Mouse (Mus musculus) hindbrain, embryonic 13.5 days (tissue): Measurements from ENCODE around the gene Strn4. TPM values are rescaled to one million over a fixed set of nuclear protein-coding genes. Genes with fewer than 3 reads are reported as not detected.
A peak's percentile ranks its signal among the peaks of the same experiment; 100 is the strongest.

Source experiments
- ATAC-seq: fragments of 200-750 bp; cut with Nextera tagmentation; 2 replicates; pipeline ENCODE4 v1.8.0; 2017; ENCODE audit warnings: moderate TSS enrichment; ENCODE audit not compliant: low FRiP score
- H3K27ac ChIP-seq: fragments of 300-500 bp; sonication (generic); 2 replicates; pipeline ENCODE4 v1.5.1; 2015; ENCODE audit warnings: inconsistent platforms, mild to moderate bottlenecking, moderate library complexity
- H3K27me3 ChIP-seq: fragments of 300-500 bp; sonication (generic); 2 replicates; pipeline ENCODE4 v1.6.1; 2015; ENCODE audit warnings: mild to moderate bottlenecking, inconsistent platforms
- H3K36me3 ChIP-seq: fragments of 300-500 bp; sonication (generic); 2 replicates; pipeline ENCODE4 v1.6.1; 2015; ENCODE audit warnings: mild to moderate bottlenecking, inconsistent platforms
- H3K4me1 ChIP-seq: fragments of 300-500 bp; sonication (generic); replicated peaks from 2 replicates; pipeline ENCODE4 v1.6.1; 2015; ENCODE audit warnings: inconsistent platforms
- H3K4me2 ChIP-seq: fragments of 300-500 bp; sonication (generic); 2 replicates; pipeline ENCODE4 v1.6.1; 2015; ENCODE audit warnings: inconsistent platforms, mild to moderate bottlenecking, moderate library complexity
- H3K4me3 ChIP-seq: fragments of 300-500 bp; sonication (generic); 2 replicates; pipeline ENCODE4 v1.5.1; 2015; ENCODE audit warnings: mild to moderate bottlenecking, inconsistent platforms
- H3K9ac ChIP-seq: fragments of 300-500 bp; sonication (generic); 2 replicates; pipeline ENCODE4 v1.6.1; 2015; ENCODE audit warnings: mild to moderate bottlenecking, inconsistent platforms
- H3K9me3 ChIP-seq: fragments of 300-500 bp; sonication (generic); 2 replicates; pipeline ENCODE4 v1.6.1; 2016; ENCODE audit warnings: inconsistent platforms
- WGBS: fragments of 180-500 bp; shearing (Covaris S2); methylation state at CpG from one replicate; pipeline ENCODE4 v1.1.7; 2015; 5-methylcytosine and 5-hydroxymethylcytosine counted together
- polyA plus RNA-seq: library from polyadenylated mRNA; unstranded; fragments of >200 nt; fragmentation: Nextera tagmentation; extraction: Ambion mirVana; gene quantifications from 2 replicates; pipeline ENCODE4 v1.2.1, GENCODE M21; 2015

Strn4 gene
- polyA plus RNA-seq: 159 and 172 TPM in 2 replicates

DNA sequence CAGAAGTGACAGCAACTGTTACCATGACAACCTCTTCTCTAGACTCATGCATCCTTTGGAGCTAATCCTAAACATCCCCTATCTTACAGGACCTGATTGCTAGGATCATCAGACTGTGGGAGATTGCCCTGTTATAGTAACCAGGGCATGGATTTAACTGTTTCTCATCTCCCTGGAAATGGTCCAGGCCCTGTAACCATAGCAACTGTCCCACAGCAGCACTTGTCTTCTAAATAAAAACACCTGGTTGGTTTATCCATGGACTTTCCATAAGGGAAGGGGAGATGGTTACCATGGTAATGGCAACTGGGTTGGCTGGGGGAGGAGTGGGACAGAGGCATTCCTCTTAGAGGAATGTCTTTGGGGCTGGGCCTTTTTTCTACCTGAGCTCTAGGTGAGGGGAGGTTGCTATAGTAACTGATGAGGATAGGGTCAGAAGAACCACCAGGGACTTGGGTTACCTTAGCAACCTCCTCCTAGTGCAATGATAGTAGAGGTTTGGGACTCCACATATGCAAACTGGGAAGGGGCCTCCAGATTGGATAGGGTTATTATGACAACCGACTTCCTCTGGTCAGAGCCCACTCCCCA is at the start of gene Strn4:
Gene Strn4 (plus strand): TSS at position 539 of the 591 bp plus-strand sequence.
- H3K4me3 ChIP-seq: peak within 1 kb of the TSS; percentile 95
- peaks cover 4% of the 10 kb centered on the region; the same call in 1 of the 2 replicates for H3K36me3 ChIP-seq
- H3K4me1 ChIP-seq: peaks cover 87% of the 10 kb centered on the region
- ATAC-seq: peak; percentile 82
- peak within 1 kb of the TSS; percentile 100 for H3K27ac ChIP-seq
- H3K9me3 ChIP-seq: no peaks in the 10 kb centered on the region
- H3K9ac ChIP-seq: peak within 1 kb of the TSS; percentile 100
- H3K4me2 ChIP-seq: peak within 1 kb of the TSS; percentile 95
- H3K27me3 ChIP-seq: peaks cover 19% of the 10 kb centered on the region
- 0% methylated on average over 1 of the region's 1 CpGs for WGBS

DNA sequence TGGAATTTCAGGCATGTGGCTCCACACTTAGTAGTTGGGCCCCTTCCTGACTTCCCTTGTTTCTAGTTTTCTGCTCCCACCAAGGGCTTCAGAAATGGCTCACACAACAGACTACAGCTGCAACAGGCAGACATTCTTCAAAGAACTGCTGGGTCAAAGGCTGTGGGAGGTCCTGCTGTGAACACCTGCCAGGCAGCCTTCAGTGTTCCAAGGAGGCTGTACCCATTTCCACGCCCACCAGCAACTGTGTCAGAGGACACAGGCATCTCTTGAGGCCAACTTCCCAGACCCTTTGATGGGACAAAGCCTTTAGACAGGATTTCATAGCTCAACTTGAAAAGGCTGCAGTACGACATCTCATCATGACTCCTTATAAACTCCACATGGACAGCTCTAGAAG is 49.2 kb upstream of the Strn4 start:
- Histone ChIP-seq H3K9me3 (no peaks in the 10 kb centered on the region), H3K4me2 (no peak overlapping the region), H3K4me1 (0 out of 2 replicates have a peak, but pooled peaks cover 3% of the 10 kb centered on the region), H3K27me3 (0 out of 2 replicates have a peak, but pooled peaks cover 3% of the 10 kb centered on the region), H3K4me3 (no peak overlapping the region), H3K36me3 (no peaks in the 10 kb centered on the region), H3K27ac (no peak overlapping the region), H3K9ac (no peak overlapping the region)
- 17% methylated on average over 2 of the region's 2 CpGs for whole genome bisulfite sequencing
- ATAC-seq: no peak

DNA sequence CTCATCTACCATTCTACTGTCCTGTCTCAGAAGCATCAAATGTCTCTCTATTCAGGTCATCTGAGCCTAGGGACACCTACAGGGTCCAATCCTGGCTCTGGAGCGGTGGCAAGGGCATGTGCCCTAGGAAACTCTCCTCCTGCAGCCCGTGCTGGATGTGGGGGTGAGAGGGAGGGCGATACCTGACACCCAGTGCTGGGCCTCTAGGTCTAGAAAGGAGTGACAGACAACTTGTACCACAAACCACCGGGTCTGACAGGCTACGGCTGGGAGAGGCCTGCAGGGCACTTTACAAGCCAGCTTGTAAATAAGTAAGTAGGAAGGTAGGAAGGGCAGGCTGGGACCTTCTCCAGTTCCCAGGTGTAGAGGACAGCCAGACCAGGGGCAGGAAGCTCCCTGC is 39.8 kb upstream of the Strn4 start:
- H3K4me2 ChIP-seq: no peak overlapping the region
- H3K27ac ChIP-seq: no peak overlapping the region
- no peaks in the 10 kb centered on the region for H3K36me3 ChIP-seq
- WGBS: 62% methylated on average over 5 of the region's 5 CpGs
- H3K9ac ChIP-seq: no peak overlapping the region
- H3K9me3 ChIP-seq: 0 out of 2 replicates have a peak, but pooled peaks cover 5% of the 10 kb centered on the region
- no peaks in the 10 kb centered on the region for H3K27me3 ChIP-seq
- H3K4me1 ChIP-seq: peaks cover 3% of the 10 kb centered on the region; the same call in 1 of the 2 replicates
- ATAC-seq: no peak
- no peak overlapping the region for H3K4me3 ChIP-seq

DNA sequence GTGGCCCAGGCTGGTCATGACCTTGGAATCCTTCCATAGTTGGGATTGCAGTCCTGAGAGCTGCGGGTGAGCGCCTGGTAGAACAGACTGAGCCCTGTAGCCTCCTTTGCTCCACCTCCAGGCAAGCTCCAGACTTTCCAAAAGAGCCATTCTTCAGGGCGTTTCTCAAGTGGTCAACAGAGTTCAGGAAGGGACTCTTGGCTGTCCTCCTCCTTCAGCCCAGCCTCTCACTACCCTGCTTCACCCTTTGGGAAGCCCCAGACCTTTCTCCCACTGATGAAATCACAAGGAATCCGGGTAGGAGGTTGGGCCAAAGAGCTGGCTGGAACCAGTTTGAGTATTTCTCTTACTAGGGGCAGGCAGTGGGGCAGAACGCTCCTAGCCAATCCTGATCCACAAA is 35.6 kb upstream of the Strn4 start:
- H3K27me3 ChIP-seq: peaks cover 24% of the 10 kb centered on the region
- H3K9me3 ChIP-seq: no peaks in the 10 kb centered on the region
- no peak overlapping the region for H3K4me2 ChIP-seq
- no peak overlapping the region for H3K9ac ChIP-seq
- 73% methylated on average over 5 of the region's 5 CpGs for WGBS
- H3K27ac ChIP-seq: no peak overlapping the region
- no peak for ATAC-seq
- H3K36me3 ChIP-seq: no peaks in the 10 kb centered on the region
- H3K4me1 ChIP-seq: peaks cover 40% of the 10 kb centered on the region
- no peak overlapping the region for H3K4me3 ChIP-seq

DNA sequence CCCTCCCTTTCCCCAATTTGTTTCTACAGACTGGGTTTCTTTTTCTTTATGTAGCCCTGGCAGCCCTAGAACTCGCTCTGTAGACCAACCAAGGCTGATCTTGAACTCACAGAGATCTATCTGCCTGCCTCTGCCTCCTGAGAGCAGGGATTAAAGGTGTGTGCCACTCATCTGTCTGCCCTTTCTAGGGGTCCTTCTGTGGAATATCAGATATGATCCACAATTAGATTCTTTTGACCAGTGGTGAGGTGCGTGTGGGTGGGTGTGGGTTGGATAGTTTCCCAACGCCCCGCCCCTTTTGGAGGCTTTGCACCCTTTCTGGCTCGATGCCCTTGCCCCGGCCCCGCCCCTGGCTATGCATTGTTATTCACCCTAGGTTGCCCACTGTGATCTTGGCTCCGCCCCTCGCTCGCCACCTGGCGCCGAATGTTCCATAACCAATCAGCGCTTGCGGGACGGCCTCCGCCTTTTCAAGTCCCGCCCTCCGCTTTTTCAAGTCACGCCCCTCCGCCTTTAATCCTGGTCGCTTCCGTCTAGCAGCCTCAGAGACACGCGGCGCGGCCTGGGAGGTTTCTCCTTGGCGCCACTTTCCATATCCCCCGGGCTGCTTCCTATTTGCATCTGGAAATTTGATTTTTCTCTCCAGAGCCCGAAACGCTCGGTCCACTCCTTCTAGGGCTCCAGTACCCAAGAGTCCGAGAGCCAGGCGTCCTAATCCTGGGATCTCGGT is 34.7 kb upstream of the Strn4 start, which contains the start of gene Slc1a5:
Gene Slc1a5 (plus strand): TSS at position 516 of the 730 bp plus-strand sequence.
- peak within 1 kb of the TSS; percentile 99 for H3K4me2 ChIP-seq
- H3K9me3 ChIP-seq: no peaks in the 10 kb centered on the region
- H3K27ac ChIP-seq: no peak within 1 kb of the TSS
- H3K4me3 ChIP-seq: peak within 1 kb of the TSS; percentile 55
- H3K9ac ChIP-seq: peak within 1 kb of the TSS; percentile 75
- H3K27me3 ChIP-seq: peaks cover 24% of the 10 kb centered on the region
- 3% methylated on average over 34 of the region's 34 CpGs for WGBS
- ATAC-seq: peak; percentile 83
- peaks cover 40% of the 10 kb centered on the region for H3K4me1 ChIP-seq
- H3K36me3 ChIP-seq: no peaks in the 10 kb centered on the region

DNA sequence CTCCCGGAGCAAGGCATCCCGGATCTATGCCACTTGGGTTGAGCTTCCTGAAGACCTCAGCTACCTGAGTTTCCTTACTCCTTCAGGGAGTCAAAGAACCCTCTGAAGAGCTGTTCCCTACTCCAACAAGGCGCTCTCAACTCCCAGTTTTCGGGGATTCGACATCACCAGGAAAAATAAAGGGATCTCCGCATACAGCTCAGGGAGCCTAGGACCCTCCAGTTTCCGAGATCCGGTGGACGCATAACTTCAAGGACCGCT is 34.2 kb upstream of the Strn4 start:
- Histone ChIP-seq H3K4me2 (peak overlapping the region; percentile 99), H3K36me3 (no peaks in the 10 kb centered on the region), H3K4me3 (peak overlapping the region; percentile 55), H3K27ac (no peak overlapping the region), H3K9ac (peak overlapping the region; percentile 75), H3K27me3 (peaks cover 24% of the 10 kb centered on the region), H3K9me3 (no peaks in the 10 kb centered on the region), H3K4me1 (peaks cover 40% of the 10 kb centered on the region)
- ATAC-seq: peak; percentile 7
- under 1% methylated on average over 10 of the region's 10 CpGs for WGBS

DNA sequence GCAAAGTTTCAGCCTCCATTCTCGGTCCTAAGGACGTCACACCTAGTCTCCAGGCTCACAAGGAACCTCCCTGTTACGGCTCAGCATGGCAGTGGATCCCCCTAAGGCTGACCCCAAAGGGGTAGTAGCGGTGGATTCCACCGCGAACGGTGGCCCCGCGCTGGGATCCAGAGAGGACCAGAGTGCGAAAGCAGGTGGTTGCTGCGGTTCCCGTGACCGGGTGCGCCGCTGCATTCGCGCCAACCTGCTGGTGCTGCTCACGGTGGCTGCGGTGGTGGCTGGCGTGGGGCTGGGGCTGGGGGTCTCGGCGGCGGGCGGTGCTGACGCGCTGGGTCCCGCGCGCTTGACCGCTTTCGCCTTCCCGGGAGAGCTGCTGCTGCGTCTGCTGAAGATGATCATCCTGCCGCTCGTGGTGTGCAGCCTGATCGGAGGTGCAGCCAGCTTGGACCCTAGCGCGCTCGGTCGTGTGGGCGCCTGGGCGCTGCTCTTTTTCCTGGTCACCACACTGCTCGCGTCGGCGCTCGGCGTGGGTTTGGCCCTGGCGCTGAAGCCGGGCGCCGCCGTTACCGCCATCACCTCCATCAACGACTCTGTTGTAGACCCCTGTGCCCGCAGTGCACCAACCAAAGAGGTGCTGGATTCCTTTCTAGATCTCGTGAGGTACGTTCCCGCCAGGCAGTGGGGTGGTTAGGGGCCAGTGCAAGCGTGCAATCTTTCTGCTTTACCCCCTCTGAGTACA is 33.7 kb upstream of the Strn4 start:
- H3K4me2 ChIP-seq: peak overlapping the region; percentile 99
- H3K36me3 ChIP-seq: no peaks in the 10 kb centered on the region
- WGBS: under 1% methylated on average over 60 of the region's 60 CpGs
- H3K27ac ChIP-seq: no peak overlapping the region
- H3K27me3 ChIP-seq: peaks cover 24% of the 10 kb centered on the region
- H3K4me1 ChIP-seq: peaks cover 40% of the 10 kb centered on the region
- peak overlapping the region; percentile 55 for H3K4me3 ChIP-seq
- ATAC-seq: peak; percentile 29
- H3K9ac ChIP-seq: peak overlapping the region; percentile 75
- no peaks in the 10 kb centered on the region for H3K9me3 ChIP-seq

DNA sequence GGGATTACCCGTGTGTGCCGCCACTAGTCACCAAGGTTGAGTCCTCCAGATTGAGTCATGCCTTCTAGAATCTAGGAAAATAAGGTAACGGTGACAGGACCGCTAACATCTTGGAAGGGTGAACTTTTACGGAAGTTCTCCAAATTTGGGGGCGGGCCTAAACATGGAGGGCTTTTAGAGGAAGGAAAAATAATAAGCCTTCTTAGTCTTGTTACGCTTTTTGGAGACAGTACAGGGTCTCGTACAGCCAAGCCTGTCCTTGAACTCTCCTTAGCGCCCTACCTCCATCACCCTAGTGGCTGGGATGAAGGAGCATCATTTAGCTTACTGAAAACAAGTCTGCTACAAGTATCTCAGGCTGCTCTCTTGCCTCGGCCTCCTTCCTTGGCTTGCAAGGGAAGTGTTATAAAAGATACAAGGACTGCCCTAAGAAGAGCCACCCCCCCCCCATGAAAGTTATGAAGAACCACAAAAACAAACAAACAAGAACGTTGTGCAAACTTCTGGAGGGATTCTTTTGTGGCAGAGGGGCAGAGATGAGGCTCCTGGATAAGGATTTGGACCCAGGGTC is 33.0 kb upstream of the Strn4 start:
- ATAC-seq: no peak
- Histone ChIP-seq H3K27ac (no peak overlapping the region), H3K4me1 (peaks cover 40% of the 10 kb centered on the region), H3K4me2 (peak overlapping the region; percentile 99), H3K36me3 (no peaks in the 10 kb centered on the region), H3K9me3 (no peaks in the 10 kb centered on the region), H3K27me3 (peaks cover 24% of the 10 kb centered on the region), H3K9ac (peak overlapping the region; percentile 75), H3K4me3 (peak overlapping the region; percentile 55)
- WGBS: 4% methylated on average over 11 of the region's 11 CpGs

DNA sequence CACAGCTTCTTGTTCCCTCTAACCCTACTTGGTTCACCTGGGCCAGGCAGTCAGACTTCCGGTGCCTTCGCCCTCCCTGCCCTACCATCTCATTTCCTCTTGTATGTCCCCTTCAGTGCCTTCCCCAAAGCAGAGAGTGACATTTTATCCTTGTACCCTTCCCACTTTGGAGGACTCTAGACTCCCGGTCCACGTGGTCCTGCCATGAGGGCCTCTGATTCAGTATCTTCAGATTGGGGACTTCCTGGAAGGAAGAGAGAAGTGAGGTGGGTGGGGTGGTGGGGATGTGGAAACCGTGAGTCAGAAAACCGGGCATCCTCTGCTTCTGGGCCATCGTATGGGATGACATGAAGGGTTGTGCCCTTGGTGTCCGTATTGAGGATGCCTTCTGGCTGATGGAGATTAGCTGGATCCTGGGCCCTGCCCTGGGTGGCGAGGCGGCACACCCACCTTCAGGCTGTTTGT is 32.4 kb upstream of the Strn4 start:
- peak overlapping the region; percentile 53; the same call in 1 of the 2 replicates for H3K9ac ChIP-seq
- ATAC-seq: no peak

DNA sequence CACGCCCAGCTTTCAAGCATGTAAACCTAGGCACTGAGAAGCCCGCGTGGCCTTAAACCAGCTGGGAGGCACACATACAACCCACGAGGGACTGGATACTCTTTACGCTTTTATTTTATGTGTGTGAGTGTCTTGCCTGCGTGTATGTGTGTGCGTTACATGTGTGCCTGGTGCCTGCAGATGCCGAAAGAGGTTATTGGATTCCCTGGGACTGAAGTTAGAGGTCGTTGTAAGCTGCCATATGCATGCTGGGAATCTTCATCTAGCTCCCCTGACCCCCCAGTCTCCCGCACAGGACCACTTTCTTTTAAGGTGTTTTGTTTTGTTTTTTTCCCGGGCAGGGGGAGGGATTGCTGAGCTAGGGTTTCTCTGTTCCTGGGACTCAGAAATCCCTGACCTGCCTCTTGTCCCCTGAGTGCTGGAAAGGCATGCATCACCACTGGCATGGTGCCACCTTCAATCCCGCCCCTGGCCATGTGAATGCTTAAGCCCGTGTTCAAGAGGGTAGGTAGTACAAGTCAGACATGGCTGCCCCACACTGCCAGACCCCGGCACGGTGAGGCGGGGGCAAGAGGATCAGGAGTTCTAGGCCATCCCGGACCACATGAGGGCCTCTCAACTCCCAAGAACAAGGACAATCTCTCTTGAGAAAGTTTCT is 31.8 kb upstream of the Strn4 start:
- no peak overlapping the region for H3K27ac ChIP-seq
- peak overlapping the region; percentile 99 for H3K4me2 ChIP-seq
- WGBS: 45% methylated on average over 17 of the region's 17 CpGs
- H3K4me1 ChIP-seq: peaks cover 40% of the 10 kb centered on the region
- H3K36me3 ChIP-seq: no peaks in the 10 kb centered on the region
- H3K4me3 ChIP-seq: peak overlapping the region; percentile 55; the same call in 1 of the 2 replicates
- no peaks in the 10 kb centered on the region for H3K9me3 ChIP-seq
- no peak for ATAC-seq
- H3K27me3 ChIP-seq: peaks cover 24% of the 10 kb centered on the region
- H3K9ac ChIP-seq: peak overlapping the region; percentile 53; the same call in 1 of the 2 replicates

More for the DNA sequence above, 32.4 kb upstream of the Strn4 start:
- H3K4me1 ChIP-seq: peaks cover 40% of the 10 kb centered on the region
- no peaks in the 10 kb centered on the region for H3K36me3 ChIP-seq
- peak overlapping the region; percentile 55 for H3K4me3 ChIP-seq
- H3K27ac ChIP-seq: no peak overlapping the region
- peak overlapping the region; percentile 99 for H3K4me2 ChIP-seq
- WGBS: 30% methylated on average over 10 of the region's 10 CpGs
- peaks cover 24% of the 10 kb centered on the region for H3K27me3 ChIP-seq
- no peaks in the 10 kb centered on the region for H3K9me3 ChIP-seq

DNA sequence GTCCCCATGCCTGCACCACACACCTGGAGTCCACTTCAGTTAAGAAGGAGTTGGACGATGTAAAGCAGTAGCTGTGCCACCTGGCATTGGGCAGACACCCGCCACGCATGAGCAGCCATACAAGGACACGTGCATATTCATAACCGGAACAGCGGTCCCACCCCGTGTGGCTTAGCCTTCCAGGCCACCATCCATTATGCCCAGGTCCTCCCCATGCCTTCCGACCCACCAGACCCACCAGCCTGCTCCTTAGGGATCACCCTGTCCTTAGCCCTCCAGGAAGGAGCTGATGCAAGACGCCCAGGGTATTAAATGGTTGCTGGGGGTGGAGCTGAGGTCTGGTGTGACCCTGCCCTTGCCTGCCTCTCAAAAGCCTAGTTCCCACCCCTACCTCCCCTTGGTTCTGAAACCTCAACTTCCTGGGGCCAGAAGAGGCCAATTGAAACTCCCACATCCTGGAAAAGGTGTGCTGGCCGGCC is 31.2 kb upstream of the Strn4 start:
- Histone ChIP-seq H3K27ac (no peak overlapping the region), H3K36me3 (no peaks in the 10 kb centered on the region), H3K4me1 (peaks cover 40% of the 10 kb centered on the region), H3K4me2 (no peak overlapping the region), H3K27me3 (peaks cover 24% of the 10 kb centered on the region), H3K4me3 (no peak overlapping the region), H3K9me3 (no peaks in the 10 kb centered on the region), H3K9ac (no peak overlapping the region)
- ATAC-seq: no peak
- WGBS: 69% methylated on average over 10 of the region's 10 CpGs
